Mouse (Mus musculus): Measurements from ENCODE around the gene Btbd35f28. TPM values are rescaled to one million over a fixed set of nuclear protein-coding genes. Genes with fewer than 3 reads are reported as not detected.
"Not testable (repeated sequence)": the region's sequence is repeated elsewhere in the genome, so short reads cannot be mapped to it uniquely, and the experiment has no call there.

Gene Btbd35f28
- not detected in 2 replicates for polyA plus RNA-seq (2012)

GRCm38 (mm10) chrX:4196276-4196675 lies at the start of gene Btbd35f28:
Gene Btbd35f28, plus strand, starts transcription at chrX:4196576.
- not testable (repeated sequence) for TF ChIP-seq GATA1 (IDR thresholded peaks at IDR 0.05; ENCODE audit: low read length)

Other genes starting within 250 kb of the Btbd35f28 start
- gene Btbd35f16, start 239.6 kb upstream of the Btbd35f28 start, polyA plus RNA-seq (2012) = not detected in 2 replicates
- gene Btbd35f3, start 158.9 kb upstream of the Btbd35f28 start, polyA plus RNA-seq (2012) = not detected in 2 replicates
- gene Btbd35f20, start 94.7 kb downstream of the Btbd35f28 start, polyA plus RNA-seq (2012) = not detected in 2 replicates
- not detected in 2 replicates for gene Btbd35f17, start 174.1 kb downstream of the Btbd35f28 start, polyA plus RNA-seq (2012)